Mouse (Mus musculus) c-Kit-negative CD71-positive TER-119-positive erythroid progenitor cells, embryonic 14.5 days (primary cell): ENCODE results near the gene Lmo1.

Source experiments
- DNase-seq: peaks from one replicate; pipeline ENCODE4 v3.0.0-alpha.2; 2013; ENCODE audit warnings: low read depth, low spot score

Lmo1 gene

GRCm38 (mm10) chr7:109174949-109175669 is at the start of gene Lmo1:
Lmo1 (minus strand) TSS chr7:109175207.
- DNase-seq: no peak

DNA sequence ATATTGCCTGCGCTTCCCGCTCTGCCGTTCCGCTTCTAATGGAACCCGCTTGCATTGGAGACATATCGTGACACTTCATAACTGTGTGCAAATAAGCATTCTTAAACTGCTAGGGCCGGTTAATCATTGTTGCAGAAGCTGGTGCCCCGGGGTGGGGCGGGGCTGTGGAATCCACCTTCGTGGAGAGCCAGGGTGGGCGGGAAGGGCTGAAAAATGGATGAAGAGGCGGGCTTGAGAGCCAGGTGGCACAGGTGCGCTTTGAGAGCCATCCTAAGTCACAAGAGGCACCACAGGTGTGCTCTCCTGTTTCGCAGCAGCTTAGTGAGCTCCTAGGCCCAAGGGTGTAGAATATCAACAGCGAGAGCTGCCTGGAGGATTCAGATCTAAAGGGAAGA is 46.7 kb upstream of the Lmo1 start:
- DNase-seq: no peak

DNA sequence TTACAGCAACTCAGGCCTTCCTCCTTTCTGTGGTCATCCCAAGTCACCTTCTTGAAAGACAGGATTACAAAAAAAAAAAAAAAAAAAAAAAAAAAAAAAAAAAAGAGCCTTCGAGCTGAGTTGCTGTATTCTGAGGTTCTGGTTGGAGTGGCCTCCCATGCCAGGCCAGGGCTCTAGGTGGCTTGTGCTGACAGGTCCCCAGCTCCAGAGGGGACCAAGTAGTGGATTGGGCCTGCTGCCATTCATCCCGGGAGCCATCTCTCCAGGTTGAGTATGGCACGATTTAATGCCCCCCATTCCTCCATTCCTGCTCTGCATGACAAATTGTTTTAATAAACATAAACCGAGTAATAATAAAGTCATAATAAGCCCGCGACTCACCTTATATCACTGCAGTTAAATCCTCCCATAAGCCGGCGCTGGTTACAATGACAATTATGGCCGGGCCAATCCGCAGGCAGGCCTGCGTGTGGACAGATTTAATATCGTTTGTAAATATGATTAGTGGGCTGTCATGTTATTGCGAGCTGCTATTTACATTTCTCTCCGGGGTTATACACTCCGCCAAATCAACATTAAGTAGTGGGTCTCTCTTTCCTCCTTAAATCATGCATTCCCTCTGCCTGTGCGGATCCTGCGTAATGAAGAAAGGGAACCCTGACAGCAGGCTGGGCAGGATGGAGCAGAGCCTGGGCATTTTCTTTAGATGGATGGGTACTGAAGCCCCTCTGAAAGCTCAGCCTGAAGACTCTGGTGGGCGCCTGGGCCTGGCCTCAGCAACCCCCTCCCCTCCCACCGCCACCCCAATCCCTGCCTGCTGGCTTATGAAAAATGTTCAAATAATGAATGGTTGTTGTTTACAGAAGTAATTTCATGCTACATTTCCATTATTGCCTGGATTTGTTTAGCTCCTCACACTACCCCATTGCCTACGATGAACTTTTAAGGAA is 46.0 kb upstream of the Lmo1 start:
- no peak for DNase-seq

- no peak for DNase-seq
These were observed 45.0 kb upstream of the Lmo1 start for GRCm38 (mm10) chr7:109220026-109220425.

- DNase-seq: no peak
These were observed 43.9 kb upstream of the Lmo1 start for GRCm38 (mm10) chr7:109218977-109219271.

GRCm38 (mm10) chr7:109218130-109218976 is 43.3 kb upstream of the Lmo1 start:
- DNase-seq: peak; percentile 38

DNA sequence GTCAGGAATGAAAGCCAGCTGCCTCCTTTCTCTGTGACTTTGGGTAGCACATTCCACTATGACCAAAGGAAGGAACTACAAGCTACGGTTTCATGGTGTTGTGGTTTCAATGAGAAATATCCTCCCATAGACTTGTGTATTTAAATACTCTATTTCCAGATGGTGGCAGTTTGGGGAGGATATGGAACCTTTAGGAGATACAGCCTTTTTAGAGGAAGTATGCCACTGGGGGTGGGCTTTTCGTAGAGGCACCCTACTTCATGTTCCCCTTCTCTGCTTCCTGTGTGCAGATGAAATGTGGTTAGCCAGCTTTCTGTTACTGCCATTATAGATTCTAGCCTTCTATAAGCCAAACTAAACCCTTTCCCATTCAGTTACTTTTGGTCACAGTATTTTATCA is 34.8 kb upstream of the Lmo1 start:
- DNase-seq: no peak

- no peak for DNase-seq
These were observed 32.8 kb upstream of the Lmo1 start for GRCm38 (mm10) chr7:109207811-109208210.

DNA sequence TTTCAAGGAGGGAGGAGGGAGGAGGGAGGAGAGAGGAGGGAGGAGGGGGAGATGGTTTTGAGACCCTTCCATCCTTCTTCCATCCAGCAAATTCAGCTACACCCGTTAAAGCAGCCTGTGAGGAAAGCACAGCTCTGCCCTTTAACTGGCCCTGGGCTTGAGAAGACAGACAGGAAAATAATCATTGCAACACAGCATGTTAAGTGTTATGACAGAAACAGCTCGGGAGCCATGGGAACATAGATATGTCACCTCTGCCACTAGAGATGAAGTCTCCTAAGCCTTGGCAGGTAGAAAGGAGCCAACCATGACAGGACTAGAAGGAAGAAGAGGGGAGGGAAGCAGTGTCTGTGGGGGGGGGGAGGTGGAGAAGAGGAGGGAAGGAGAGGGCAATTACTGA is 31.4 kb upstream of the Lmo1 start:
- no peak for DNase-seq

DNA sequence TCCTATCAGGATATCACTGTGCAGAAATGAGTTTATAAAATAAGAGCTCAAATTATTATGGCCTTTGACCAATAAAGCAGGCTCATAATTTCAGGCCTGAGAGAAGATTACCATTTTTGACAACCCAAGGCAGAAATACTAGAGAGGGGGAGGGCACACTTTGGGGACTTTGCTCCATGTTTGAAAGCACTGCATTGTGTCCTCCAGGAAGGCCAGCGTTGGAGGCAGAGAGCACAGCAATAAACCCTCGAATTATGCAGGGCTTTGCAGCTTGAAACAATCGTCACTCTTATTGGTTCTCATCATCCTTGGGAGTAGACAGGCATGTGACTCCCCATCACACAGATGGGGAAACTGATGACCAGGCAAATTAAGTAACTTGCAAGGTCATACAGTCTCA is 28.1 kb upstream of the Lmo1 start:
- no peak for DNase-seq

- DNase-seq: no peak
These were observed 25.6 kb upstream of the Lmo1 start for GRCm38 (mm10) chr7:109200559-109200958.

DNA sequence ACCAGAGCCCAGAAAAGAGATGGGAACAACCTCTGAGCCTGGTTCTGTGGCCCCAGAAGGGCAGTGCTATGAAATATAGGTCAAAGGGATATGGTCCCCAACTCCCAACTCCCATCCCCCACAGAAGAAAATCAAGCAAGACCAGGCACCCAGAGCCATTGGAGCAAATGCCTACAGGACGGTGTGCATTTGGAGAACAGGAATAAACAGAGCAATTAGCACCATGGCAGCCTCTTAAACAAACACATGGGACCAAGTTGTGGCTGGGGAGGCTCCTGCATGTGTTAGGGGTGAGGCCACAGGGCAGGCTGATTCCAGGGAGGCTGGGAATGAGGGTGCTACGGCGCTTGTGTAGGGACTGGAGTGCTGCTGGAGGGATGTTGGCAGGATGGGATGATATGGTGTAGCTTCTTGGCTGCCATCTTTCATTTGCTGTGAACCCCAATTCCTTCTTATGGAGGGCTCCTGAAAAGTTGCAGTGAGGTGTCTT is 22.2 kb upstream of the Lmo1 start:
- no peak for DNase-seq

DNA sequence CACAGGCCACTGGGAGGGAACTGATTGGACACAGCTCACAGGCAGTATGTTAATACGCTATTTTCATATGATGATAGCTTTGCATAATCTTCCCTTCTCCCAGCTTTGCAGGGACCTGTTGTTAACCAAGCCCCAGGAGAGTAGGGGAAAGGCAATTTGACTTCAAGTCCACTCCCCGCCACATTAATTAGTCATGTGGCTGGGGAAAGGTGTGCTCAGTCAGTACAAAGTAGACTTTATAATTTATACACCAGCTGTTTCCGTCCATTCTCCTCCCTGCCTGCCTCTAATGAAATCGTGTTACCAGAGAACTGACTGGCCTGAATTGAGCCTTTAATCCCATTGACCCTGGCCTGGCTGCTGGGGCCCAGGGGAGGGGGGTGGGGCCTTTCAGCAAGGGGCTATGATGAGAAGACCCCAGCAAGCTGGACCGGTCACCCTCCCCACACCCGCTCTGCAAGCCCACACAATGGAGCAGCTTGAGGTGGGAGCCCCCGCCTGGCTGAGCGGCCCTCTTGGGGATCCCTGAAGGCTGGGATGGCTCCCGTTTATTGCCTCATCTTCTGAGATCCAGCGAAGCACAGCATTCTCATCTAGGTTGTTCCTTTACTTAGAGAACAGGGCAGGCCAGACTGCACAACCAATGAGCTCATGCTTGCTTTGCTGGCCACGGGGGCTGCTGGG is 21.5 kb upstream of the Lmo1 start:
- DNase-seq: no peak

GRCm38 (mm10) chr7:109195982-109196381 is 21.0 kb upstream of the Lmo1 start:
- no peak for DNase-seq

DNA sequence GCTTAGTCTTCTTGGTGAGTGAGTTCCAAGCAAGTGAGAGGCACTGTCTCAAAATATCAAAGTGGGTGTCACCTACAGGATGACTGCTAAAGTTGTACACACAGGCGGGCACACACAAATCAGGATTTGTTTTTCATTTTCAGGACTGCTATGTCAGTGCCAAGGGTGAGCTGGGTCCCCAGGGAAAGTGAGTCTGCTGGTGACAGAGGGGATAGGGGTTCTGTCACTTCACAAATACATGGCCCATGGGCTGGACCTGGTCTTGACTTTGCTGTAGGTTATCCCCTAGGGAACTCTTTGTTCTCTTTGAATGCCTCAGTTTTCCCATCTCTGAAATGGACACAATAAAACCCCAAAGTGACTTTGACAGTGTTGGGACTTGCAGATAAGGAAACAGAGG is 19.8 kb upstream of the Lmo1 start:
- DNase-seq: no peak

DNA sequence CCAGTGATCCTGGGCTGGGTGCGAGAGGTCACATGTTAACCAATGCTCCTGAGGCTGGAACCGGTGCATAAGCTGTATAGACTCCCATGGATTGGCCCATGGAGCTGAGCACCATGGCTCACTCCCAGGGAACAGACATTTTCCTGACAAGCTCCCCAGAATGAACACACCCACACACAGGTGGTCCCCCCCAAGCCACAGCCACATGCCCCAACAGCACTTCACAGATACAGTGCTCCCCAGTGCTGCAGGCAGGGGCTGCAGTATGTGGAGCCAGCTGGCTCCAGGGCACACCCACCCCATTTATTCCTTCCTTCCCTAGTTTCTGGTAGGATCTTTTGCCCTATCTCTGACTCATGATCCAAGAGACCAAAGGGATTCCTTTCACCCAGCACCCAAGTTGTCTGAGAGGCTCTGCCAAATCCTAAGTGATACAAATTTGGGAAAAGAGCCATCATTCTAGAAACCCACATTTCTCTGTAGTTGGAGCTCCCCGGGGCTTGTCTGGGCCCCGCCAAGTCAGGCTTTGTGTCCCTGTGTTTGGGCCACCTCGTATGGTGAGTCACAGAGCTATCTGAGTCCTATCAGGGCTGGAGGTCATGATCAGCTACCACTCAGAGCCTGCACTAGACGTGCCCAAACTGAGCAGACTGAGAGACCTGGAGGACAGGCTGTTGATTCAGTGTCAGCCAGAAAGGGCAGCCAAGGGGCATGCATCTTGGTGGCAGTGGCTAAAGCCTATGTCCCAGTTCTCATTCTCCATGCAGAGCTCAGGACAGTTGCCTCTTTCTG is 12.4 kb upstream of the Lmo1 start:
- DNase-seq: no peak

GRCm38 (mm10) chr7:109185975-109186374 is 11.0 kb upstream of the Lmo1 start:
- no peak for DNase-seq

DNA sequence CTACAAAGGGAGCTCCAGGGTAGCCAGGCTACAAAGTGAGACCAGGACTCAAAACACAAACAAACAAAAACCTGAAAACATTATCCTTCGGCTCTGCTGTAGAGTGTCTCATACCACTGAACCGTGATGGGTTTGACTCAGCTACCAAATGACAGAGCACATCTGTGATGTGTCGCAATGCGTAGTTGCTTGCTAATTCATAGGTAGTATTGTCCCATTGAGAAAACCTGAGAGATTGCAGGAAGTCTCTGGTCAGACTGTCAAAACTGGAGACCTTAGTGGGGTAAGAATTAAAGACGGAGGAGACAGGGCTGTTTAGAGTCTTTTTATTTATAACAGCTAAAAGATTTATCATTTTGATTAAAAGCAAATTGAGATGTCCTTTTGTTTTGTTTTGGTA is 10.6 kb upstream of the Lmo1 start:
- DNase-seq: no peak

DNA sequence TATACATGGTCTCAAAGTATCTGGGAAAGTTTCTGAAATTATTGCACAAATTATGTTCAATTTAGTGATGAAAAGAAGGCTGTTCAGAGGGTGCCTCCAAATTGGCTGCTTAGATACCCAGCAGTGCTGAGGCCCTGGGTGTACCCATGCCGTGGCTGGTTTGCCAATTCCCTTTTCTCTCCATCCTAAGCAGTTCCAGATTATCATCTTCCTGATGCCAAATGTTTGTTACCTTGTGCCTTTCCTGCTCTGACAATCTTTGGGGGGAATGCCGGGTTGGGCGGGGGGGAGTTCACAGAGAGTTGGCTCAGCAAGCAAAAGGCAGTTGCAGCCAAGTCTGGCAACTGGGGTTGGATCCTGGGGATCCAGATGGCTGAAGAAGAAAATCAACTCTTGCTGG is 1.7 kb upstream of the Lmo1 start:
- no peak for DNase-seq
